Mouse (Mus musculus): ENCODE results near the gene Kcnk6.
"Not testable (repeated sequence)": the region's sequence is repeated elsewhere in the genome, so short reads cannot be mapped to it uniquely, and the experiment has no call there.

The Kcnk6 gene

DNA sequence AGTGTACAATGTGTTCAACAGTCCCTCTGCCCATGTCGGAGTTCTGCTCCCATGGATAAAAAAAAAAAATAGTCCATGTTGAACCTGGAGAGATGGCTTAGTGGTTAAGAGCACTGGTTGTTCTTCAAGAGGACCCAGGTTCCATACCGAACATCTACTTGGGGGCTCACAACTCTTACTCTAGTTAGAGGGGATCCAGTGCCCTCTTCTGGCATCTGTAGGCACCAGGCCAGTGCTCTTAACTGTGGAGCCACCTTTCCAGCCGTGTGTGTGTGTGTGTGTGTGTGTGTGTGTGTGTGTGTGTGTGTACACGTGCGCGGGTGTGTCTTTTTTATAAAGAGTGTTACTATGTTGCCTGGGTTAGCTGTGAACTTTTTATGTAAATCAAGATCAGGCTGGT lies 29.7 kb downstream of the Kcnk6 start:
- DNase-seq (ENCODE audit: low read depth, low spot score), result no peak

GRCm38 (mm10) chr7:29194230-29194629 lies 38.1 kb downstream of the Kcnk6 start:
- DNase-seq (ENCODE audit: low read depth, low spot score), result not testable (repeated sequence)

DNA sequence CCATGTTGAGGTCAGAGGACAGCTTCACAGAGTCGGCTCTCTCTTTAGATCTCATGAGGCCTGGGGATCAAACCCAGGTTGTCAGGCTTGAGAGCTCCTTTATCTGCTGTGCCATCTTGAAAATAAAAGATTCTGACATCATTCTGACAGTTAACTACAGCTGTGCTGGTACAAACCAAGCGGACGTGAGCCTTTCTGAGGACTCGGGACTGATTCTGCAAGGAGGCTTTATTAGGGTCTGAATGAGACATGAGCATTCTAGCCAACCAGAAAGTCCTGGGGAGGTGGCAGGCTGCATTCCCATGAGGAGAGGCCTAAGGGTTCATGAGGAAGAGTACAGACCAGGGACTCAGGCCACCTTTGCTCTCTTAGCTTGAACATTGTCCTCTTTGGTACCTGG lies 51.0 kb downstream of the Kcnk6 start:
- not testable (repeated sequence) for DNase-seq (ENCODE audit: low read depth, low spot score)

DNA sequence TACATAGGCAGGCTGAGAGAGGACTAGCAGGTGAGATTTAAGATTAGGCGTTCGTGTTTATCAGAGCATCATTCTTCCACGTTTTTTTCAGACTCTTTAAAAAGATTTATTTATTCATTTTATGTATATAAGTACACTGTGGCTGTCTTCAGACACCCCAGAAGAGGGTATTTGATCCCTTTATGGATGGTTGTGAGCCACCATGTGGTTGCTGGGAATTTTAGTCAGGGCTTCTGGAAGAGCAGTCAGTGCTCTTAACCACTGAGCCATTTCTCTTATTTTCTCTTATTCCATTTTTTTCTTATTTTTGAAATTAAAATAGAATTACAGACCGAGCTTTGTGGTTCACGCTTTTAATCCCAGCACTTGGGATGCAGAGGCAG lies 51.5 kb downstream of the Kcnk6 start:
- DNase-seq (ENCODE audit: low read depth, low spot score), result no peak

- peak; percentile 95 for DNase-seq (ENCODE audit: low read depth, low spot score)
Measured at GRCm38 (mm10) chr7:29180077-29180853, 52.0 kb downstream of the Kcnk6 start, which contains the start of gene Psmd8. Gene Psmd8 (minus strand): TSS chr7:29180701.

DNA sequence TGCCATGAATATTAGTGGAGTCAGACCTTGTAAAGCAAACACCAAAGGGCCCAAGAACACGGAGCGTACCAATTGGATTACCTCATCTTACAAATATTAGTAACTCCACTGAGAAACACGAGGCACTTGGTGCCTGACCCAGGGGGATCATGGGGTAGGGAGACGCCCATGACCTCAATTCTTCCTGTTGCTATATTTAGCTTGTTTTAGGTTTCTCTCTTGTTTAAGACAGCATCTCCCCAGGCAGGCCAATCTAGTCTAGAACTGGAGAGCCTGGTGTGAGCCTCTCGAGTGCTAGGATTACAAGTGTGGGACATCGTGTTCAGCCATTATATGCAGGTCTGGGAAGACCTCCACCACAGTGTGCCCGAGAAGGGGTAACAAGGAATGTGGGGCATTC lies 53.0 kb downstream of the Kcnk6 start:
- DNase-seq (ENCODE audit: low read depth, low spot score), result no peak

- no peak for DNase-seq (ENCODE audit: low read depth, low spot score)
Measured at GRCm38 (mm10) chr7:29178106-29178505, 54.2 kb downstream of the Kcnk6 start.

- no peak for DNase-seq (ENCODE audit: low read depth, low spot score)
Measured at GRCm38 (mm10) chr7:29172390-29173016, 59.8 kb downstream of the Kcnk6 start.
